Mouse (Mus musculus) liver, embryonic 11.5 days (tissue): ENCODE measurements around the gene Mapkapk2. TPM values are rescaled to one million over a fixed set of nuclear protein-coding genes. Genes with fewer than 3 reads are reported as not detected.

Source experiments
- ATAC-seq: fragments of 200-750 bp; cut with Nextera tagmentation; replicated peaks from 2 replicates; pipeline ENCODE4 v1.8.0; 2017; ENCODE audit warnings: moderate number of reproducible peaks, mild to moderate bottlenecking, moderate TSS enrichment, moderate library complexity; ENCODE audit not compliant: low FRiP score
- DNase-seq: peaks from one replicate; pipeline ENCODE4 v3.0.0-alpha.2; 2017; ENCODE audit warnings: low spot score
- H3K27ac ChIP-seq: fragments of 300-500 bp; sonication (generic); 2 replicates; pipeline ENCODE4 v1.5.1; 2014; ENCODE audit warnings: mild to moderate bottlenecking, low read depth, low read length, control low read depth
- H3K27me3 ChIP-seq: fragments of 300-500 bp; sonication (generic); replicated peaks from 2 replicates; pipeline ENCODE4 v1.6.1; 2014; ENCODE audit warnings: low read length, mixed read lengths; ENCODE audit not compliant: control insufficient read depth, insufficient read depth
- H3K36me3 ChIP-seq: fragments of 300-500 bp; sonication (generic); 2 replicates; pipeline ENCODE4 v1.6.1; 2014; ENCODE audit warnings: mild to moderate bottlenecking, low read length, moderate library complexity, mixed read lengths; ENCODE audit not compliant: control insufficient read depth, insufficient read depth
- H3K4me1 ChIP-seq: fragments of 300-500 bp; sonication (generic); replicated peaks from 2 replicates; pipeline ENCODE4 v1.6.1; 2014; ENCODE audit warnings: low read length, mixed read lengths; ENCODE audit not compliant: control insufficient read depth, insufficient read depth
- H3K4me2 ChIP-seq: fragments of 300-500 bp; sonication (generic); 2 replicates; pipeline ENCODE4 v1.6.1; 2014; ENCODE audit warnings: mild to moderate bottlenecking, control low read depth, moderate library complexity
- H3K4me3 ChIP-seq: fragments of 300-500 bp; sonication (generic); 2 replicates; pipeline ENCODE4 v1.5.1; 2014; ENCODE audit warnings: low read depth, low read length, control low read depth
- H3K9ac ChIP-seq: fragments of 300-500 bp; sonication (generic); 2 replicates; pipeline ENCODE4 v1.6.1; 2014; ENCODE audit warnings: low read depth, low read length, control low read depth
- H3K9me3 ChIP-seq: fragments of 300-500 bp; sonication (generic); 2 replicates; pipeline ENCODE4 v1.6.1; 2016; ENCODE audit warnings: low read length, inconsistent platforms, mixed read lengths; ENCODE audit not compliant: control insufficient read depth
- whole genome bisulfite sequencing: fragments of 180-500 bp; shearing (Covaris S2); extraction: QIAGEN DNeasy Blood & Tissue Kit; methylation state at CpG from one replicate; pipeline ENCODE4 v1.1.7; 2014; 5-methylcytosine and 5-hydroxymethylcytosine counted together
- polyA plus RNA-seq: library from polyadenylated mRNA; unstranded; fragments of >200 nt; fragmentation: Nextera tagmentation; extraction: Ambion mirVana; gene quantifications from 2 replicates; pipeline ENCODE4 v1.2.1, GENCODE M21; 2014

The Mapkapk2 gene
- polyA plus RNA-seq, 1 experiment from 2014 or later: 30.1 TPM

- no peak overlapping the region; the same call in 1 of the 2 replicates for H3K27ac ChIP-seq
Measured at GRCm38 (mm10) chr1:131068011-131068727, 29.5 kb downstream of the Mapkapk2 start.

GRCm38 (mm10) chr1:131064202-131064601 lies 33.4 kb downstream of the Mapkapk2 start:
- Histone ChIP-seq H3K27ac (no peak overlapping the region), H3K4me1 (peaks cover 53% of the 10 kb centered on the region), H3K4me3 (no peak overlapping the region), H3K36me3 (no peaks in the 10 kb centered on the region), H3K9me3 (no peaks in the 10 kb centered on the region), H3K4me2 (no peak overlapping the region), H3K9ac (no peak overlapping the region), H3K27me3 (no peaks in the 10 kb centered on the region)
- ATAC-seq (peak; percentile 53; the same call in 1 of the 2 replicates), DNase-seq (no peak)
- 47% methylated on average over 6 of the region's 6 CpGs for WGBS

More at GRCm38 (mm10) chr1:131068011-131068727, 29.5 kb downstream of the Mapkapk2 start:
- peaks cover 35% of the 10 kb centered on the region for H3K4me1 ChIP-seq
- DNase-seq: no peak
- H3K9ac ChIP-seq: no peak overlapping the region
- WGBS: 50% methylated on average over 10 of the region's 10 CpGs
- peak; percentile 95 for ATAC-seq
- H3K4me3 ChIP-seq: no peak overlapping the region
- H3K9me3 ChIP-seq: no peaks in the 10 kb centered on the region
- H3K27me3 ChIP-seq: no peaks in the 10 kb centered on the region
- H3K36me3 ChIP-seq: no peaks in the 10 kb centered on the region
- H3K4me2 ChIP-seq: peak overlapping the region; percentile 54

DNA sequence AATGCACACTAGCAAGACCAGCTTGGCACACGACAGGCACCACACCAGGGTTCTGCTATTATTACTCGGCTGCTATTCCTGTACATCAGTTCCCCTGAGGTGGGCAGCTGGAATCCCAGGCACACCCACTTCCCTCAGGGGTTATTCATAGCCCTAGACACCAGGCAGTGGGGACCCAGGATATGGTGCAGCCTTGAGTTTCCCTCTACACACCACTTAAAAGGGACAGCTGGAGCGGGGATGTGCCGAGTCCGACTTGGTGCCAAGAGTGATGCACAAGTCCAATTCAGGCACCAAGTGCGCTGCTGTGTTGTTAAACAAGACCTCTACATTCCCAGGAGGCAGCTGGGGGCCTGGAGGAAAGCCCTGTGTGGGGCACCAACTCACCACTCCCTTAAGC lies 34.8 kb downstream of the Mapkapk2 start:
- WGBS: 78% methylated on average over 6 of the region's 6 CpGs
- ATAC-seq: no peak
- Histone ChIP-seq H3K4me3 (no peak overlapping the region), H3K36me3 (0 out of 2 replicates have a peak, but pooled peaks cover under 1% of the 10 kb centered on the region), H3K27me3 (no peaks in the 10 kb centered on the region), H3K27ac (no peak overlapping the region), H3K9me3 (no peaks in the 10 kb centered on the region), H3K9ac (no peak overlapping the region), H3K4me1 (peaks cover 44% of the 10 kb centered on the region), H3K4me2 (no peak overlapping the region)
- DNase-seq: no peak

DNA sequence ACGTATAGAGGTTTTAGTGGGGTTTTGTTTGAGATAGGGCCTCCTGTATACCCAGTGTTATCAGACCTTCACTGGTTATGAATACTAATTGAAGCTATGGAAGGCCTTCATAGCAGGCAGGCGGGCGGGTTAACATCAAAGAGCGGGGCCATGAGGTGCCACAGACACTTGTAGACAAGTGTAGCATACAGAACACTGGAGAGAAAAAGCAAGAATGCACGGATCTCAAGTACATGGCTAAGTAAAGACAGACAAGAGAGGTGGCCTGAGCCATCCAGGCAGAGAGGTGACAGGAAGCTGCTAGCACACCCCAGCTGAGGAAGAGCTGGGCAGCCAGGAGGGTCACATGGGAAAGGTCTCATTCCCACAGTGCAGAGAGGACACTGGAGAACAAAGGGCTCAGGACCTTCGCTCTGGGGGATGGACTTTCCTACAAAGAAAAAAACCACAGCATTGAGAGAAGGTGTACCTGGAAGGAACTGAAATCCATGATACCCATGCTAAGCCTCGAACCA lies 35.8 kb downstream of the Mapkapk2 start:
- H3K27ac ChIP-seq: no peak overlapping the region
- H3K4me3 ChIP-seq: no peak overlapping the region
- H3K4me2 ChIP-seq: no peak overlapping the region
- no peaks in the 10 kb centered on the region for H3K9me3 ChIP-seq
- no peak for ATAC-seq
- peaks cover 39% of the 10 kb centered on the region for H3K4me1 ChIP-seq
- H3K36me3 ChIP-seq: 0 out of 2 replicates have a peak, but pooled peaks cover 5% of the 10 kb centered on the region
- H3K9ac ChIP-seq: no peak overlapping the region
- DNase-seq: no peak
- WGBS: 72% methylated on average over 7 of the region's 7 CpGs
- H3K27me3 ChIP-seq: no peaks in the 10 kb centered on the region

- peak; percentile 57 for ATAC-seq
- H3K9me3 ChIP-seq: no peaks in the 10 kb centered on the region
- peak overlapping the region; percentile 38 for H3K4me2 ChIP-seq
- no peak overlapping the region for H3K4me3 ChIP-seq
- 46% methylated on average over 13 of the region's 13 CpGs for WGBS
- peaks cover 6% of the 10 kb centered on the region; the same call in 1 of the 2 replicates for H3K36me3 ChIP-seq
- H3K9ac ChIP-seq: no peak overlapping the region
- no peak overlapping the region for H3K27ac ChIP-seq
- H3K27me3 ChIP-seq: no peaks in the 10 kb centered on the region
- peaks cover 39% of the 10 kb centered on the region for H3K4me1 ChIP-seq
- DNase-seq: no peak
Measured at GRCm38 (mm10) chr1:131060290-131061253, 37.1 kb downstream of the Mapkapk2 start.

GRCm38 (mm10) chr1:131059841-131060240 lies 37.8 kb downstream of the Mapkapk2 start:
- 83% methylated on average over 5 of the region's 5 CpGs for WGBS
- no peak overlapping the region for H3K27ac ChIP-seq
- DNase-seq: no peak
- peaks cover 39% of the 10 kb centered on the region for H3K4me1 ChIP-seq
- no peak overlapping the region for H3K4me3 ChIP-seq
- H3K9me3 ChIP-seq: no peaks in the 10 kb centered on the region
- peaks cover 14% of the 10 kb centered on the region for H3K36me3 ChIP-seq
- H3K27me3 ChIP-seq: no peaks in the 10 kb centered on the region
- H3K4me2 ChIP-seq: no peak overlapping the region
- no peak for ATAC-seq
- no peak overlapping the region for H3K9ac ChIP-seq

GRCm38 (mm10) chr1:131059411-131059810 lies 38.2 kb downstream of the Mapkapk2 start:
- no peaks in the 10 kb centered on the region for H3K9me3 ChIP-seq

GRCm38 (mm10) chr1:131058431-131058830 lies 39.2 kb downstream of the Mapkapk2 start:
- H3K27me3 ChIP-seq: no peaks in the 10 kb centered on the region
- 78% methylated on average over 7 of the region's 7 CpGs for WGBS
- H3K4me3 ChIP-seq: no peak overlapping the region
- H3K4me1 ChIP-seq: peaks cover 31% of the 10 kb centered on the region
- H3K36me3 ChIP-seq: peaks cover 17% of the 10 kb centered on the region
- ATAC-seq: no peak
- no peak overlapping the region for H3K27ac ChIP-seq
- no peak overlapping the region for H3K4me2 ChIP-seq
- DNase-seq: no peak
- no peak overlapping the region for H3K9ac ChIP-seq
- no peaks in the 10 kb centered on the region for H3K9me3 ChIP-seq

More at GRCm38 (mm10) chr1:131059411-131059810, 38.2 kb downstream of the Mapkapk2 start:
- no peak overlapping the region for H3K4me3 ChIP-seq
- no peak overlapping the region for H3K27ac ChIP-seq
- DNase-seq (no peak), ATAC-seq (no peak)
- no peak overlapping the region for H3K9ac ChIP-seq
- no peak overlapping the region for H3K4me2 ChIP-seq
- no peaks in the 10 kb centered on the region for H3K27me3 ChIP-seq
- peaks cover 35% of the 10 kb centered on the region for H3K4me1 ChIP-seq
- peaks cover 14% of the 10 kb centered on the region for H3K36me3 ChIP-seq
- 58% methylated on average over 1 of the region's 1 CpGs for WGBS
